Mouse (Mus musculus) cerebellum, adult (tissue): ENCODE measurements around the gene Klf3.

Experiments
- ATAC-seq: cut with Nextera tagmentation; 2 replicates; pipeline ENCODE4 v1.9.2; 2017; ENCODE audit warnings: mild to moderate bottlenecking, moderate library complexity, mixed read lengths; ENCODE audit not compliant: insufficient number of reproducible peaks, low FRiP score, low TSS enrichment

The Klf3 gene

DNA sequence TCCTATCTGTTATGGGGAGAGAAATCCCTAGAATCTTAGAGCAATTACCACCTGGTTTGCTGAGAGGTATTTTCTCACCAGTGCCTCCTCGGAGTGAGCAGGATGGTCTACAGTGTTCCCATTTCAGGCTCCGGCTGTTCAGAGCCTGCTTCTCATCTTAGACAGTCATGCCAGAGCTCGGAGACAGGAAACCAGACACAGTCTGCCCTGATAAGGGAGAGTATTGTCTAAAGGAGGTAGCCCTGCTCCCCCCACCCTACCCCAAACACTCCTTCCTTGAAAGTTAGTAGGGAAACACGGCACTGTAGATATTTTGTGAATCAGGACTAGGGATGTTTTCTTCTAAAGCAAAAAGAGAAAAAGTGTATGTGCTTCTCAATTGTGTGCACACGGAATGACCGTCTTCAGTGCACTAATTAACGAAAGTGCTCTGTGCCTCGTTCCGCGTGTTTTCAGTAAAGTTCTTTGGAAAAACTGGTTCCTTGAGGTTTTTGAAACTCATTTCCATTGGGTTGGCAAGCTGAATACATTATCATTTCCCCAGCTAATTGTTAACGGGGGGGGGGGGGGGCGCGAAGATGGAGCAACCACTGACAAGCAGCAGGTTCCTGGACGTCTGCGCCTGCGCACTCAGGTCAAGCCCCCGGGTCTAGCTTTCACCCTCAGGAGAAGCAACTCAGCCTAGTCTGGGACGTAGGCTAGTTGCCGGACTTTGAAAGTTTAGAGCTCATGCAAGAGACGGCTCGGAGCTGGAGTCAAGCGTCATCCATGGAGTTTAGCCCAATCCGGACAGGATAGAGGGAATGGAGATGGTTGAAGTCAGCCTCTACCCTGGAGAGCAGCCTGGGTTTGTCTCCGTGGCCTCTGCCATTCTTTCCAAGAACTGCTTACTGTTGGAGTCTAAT lies 5.2 kb downstream of the Klf3 start:
- no peak for ATAC-seq

DNA sequence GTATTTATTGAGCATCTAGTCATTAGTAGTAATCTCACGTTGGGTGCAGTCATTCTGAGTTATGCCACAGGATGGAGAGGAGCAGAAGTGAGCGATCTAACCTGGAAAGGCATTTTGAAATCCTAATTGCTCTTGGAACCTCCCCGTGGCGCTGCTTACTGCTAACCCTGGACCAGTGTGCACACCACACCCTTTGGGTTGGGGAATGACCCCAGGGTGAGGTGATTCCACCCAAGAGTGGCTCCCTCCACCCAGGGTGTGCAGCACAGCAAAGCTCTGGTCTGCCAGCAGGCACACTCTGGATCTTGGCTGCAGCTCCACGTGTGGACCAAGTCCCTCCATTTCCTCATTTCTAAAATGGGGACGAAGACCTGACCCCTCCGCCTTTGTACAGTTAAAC lies 6.1 kb downstream of the Klf3 start:
- ATAC-seq: no peak

DNA sequence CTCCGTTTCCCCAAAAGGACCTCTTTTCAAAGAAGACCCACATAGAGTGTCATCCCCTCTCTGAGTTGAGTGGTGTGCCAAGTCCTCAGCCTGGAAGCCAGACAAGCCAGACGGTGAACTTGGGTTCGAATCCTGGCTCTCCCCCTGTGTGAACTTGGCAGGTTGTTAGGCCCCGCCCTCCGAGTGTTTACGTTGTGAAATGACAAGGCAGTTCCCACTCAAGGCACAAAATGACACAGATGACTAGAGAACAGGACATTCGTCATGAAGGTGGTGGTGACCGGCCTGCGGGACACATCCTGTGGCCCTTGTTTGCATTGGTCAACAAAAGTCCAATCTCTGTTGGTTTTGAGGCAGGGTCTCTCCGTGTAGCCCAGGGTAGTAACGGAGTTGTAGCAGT lies 6.7 kb downstream of the Klf3 start:
- ATAC-seq: no peak

DNA sequence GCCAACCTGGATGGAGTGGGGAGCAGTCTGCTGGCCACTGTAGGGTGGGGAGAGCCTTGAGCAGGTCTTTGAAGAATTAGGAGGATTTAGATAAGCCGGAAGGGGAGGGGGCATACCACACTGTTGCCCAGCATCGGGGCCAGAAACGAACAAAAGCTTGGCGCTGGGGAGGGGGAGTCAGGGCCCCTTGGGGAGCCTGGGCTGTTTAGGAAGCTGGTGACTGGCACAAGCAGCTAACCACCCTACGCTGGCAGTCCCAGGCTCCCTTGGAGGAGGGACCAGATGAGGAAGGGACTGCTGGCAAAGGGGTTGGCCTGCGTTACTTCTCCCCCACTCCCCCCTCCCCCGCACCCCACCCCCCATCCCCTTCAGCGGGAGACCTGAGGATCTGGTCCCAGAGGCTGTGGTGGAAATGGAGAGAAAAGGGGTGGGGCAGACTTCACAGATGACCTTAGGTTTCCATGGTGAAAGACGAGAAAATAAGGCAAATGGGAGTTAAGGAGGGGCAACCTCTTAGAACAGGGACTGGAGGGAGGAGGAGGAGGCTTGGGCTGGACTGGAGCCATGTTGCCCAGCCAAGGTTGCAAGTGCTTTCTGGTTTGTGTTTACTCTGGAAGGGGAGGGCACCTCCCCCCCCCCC lies 7.8 kb downstream of the Klf3 start:
- no peak for ATAC-seq

GRCm38 (mm10) chr5:64811500-64812123 lies 8.4 kb downstream of the Klf3 start:
- no peak for ATAC-seq

GRCm38 (mm10) chr5:64812124-64812982 lies 9.2 kb downstream of the Klf3 start:
- no peak for ATAC-seq

- ATAC-seq: no peak
These were observed 9.8 kb downstream of the Klf3 start for GRCm38 (mm10) chr5:64812983-64813304.

DNA sequence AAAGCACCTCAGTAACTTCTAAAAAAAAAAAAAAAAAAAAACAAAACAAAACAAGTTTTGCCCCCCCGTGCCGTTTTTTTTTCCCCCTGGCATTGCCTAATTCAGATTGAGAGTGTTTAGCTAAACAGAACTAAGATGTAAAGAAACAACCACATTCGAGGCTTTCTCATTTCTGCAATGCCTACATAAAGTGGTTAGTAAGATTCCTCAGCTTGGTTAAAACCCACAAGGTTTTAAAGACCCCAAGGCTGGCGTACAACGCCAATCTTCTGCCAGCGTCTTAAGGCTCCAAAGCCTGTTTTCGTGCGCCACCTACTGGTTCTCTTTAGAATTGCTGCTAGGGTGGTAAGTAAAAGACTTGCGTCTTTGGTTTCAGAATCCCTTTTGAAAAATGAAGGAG lies 10.2 kb downstream of the Klf3 start:
- ATAC-seq: no peak

- no peak for ATAC-seq
These were observed 11.2 kb downstream of the Klf3 start for GRCm38 (mm10) chr5:64814416-64814815.

GRCm38 (mm10) chr5:64815631-64816030 lies 12.4 kb downstream of the Klf3 start:
- ATAC-seq: no peak

GRCm38 (mm10) chr5:64816290-64816973 lies 13.2 kb downstream of the Klf3 start:
- no peak for ATAC-seq

GRCm38 (mm10) chr5:64816974-64817296 lies 13.7 kb downstream of the Klf3 start:
- no peak for ATAC-seq

- ATAC-seq: no peak
These were observed 16.2 kb downstream of the Klf3 start for GRCm38 (mm10) chr5:64819390-64819789.

DNA sequence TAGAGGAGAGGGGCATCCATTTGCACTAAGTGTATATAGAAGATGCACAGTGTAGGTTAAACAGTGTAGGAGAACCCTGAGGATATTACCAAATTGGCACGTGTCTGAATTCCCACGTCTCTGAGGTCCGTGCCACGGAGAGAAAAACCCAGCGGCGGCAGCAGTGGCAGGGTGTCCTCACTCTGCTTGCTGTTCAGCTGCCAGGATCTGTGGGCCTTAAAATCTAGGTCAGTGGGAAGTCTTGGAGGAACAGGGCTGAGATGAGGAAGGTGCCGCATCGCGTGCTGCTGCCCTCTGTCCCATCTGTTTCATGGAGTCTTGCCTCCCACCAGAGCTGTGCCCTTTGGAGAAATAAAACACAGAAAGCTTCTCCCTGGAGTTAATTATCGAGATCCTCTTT lies 16.9 kb downstream of the Klf3 start:
- ATAC-seq: no peak

DNA sequence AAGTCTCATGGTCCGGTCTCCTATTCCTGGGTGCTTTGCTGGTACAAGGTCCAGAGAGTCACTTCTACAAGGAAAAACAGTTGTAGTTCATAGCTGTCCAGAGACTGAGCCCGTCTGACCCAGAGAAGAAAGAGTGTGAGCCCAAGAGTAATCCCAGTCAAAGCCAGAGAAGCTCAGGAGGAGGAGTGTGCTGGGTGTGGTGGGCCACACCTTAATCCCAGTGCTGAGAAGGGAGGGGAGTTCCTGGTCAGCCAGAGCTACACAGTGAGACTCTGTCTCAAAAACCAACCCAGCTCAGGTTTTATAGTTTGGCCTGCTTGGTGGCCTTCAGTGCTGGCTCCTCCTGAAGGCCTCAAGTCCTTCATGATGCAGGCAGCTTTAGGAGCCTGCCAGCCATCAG lies 18.1 kb downstream of the Klf3 start:
- no peak for ATAC-seq

DNA sequence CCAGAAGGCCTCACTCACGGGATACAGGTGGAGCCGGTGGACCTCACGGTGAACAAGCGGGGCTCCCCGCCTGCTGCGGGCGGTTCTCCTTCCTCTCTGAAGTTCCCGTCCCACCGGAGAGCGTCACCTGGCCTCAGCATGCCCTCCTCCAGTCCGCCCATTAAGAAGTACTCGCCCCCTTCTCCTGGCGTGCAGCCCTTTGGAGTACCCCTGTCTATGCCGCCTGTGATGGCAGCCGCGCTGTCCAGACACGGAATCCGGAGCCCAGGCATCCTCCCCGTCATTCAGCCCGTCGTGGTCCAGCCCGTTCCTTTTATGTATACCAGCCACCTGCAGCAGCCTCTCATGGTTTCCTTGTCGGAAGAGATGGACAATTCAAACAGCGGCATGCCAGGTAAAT lies 18.8 kb downstream of the Klf3 start:
- ATAC-seq: no peak

DNA sequence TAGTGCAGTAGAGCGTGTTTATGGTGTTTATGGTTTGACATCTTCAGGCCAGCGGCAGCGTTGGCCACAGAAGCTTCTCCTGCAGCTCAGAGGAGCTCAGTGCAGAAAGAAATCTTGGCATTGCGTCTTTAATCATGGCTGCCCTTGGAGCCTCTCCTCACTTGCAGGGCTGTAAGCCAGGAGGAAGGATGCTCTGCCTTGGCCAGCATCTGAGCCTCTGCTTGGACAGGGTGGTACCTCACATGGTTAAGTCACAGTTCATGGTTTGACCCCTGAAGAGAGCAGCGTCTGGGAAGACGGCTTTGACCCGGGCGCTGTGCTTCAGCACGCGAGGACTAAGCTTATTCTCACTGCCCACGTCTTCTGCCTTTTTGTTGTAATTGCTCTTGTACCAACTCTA lies 20.2 kb downstream of the Klf3 start:
- ATAC-seq: no peak

- ATAC-seq: no peak
These were observed 21.6 kb downstream of the Klf3 start for GRCm38 (mm10) chr5:64824765-64825164.

- no peak for ATAC-seq
These were observed 22.3 kb downstream of the Klf3 start for GRCm38 (mm10) chr5:64825496-64825895.

DNA sequence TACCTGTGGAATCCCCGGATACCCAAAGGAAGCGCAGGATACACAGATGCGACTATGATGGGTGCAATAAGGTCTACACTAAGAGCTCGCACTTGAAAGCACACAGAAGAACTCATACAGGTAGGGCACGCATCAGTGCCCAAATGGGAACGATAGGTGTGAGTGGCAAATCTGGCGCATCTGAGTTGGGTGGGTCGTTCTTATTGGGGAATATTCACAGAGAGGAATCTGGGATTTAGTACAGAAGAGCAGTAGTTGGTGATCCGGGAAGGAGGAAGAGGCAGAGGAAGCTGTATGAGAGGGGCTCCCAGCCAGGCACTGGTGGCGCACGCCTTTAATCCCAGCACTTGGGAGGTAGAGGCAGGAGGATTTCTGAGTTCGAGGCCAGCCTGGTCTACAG lies 24.0 kb downstream of the Klf3 start:
- ATAC-seq: no peak
